ENCODE assay signal across 9 mouse cellular contexts in genomic region chr4:46657116-46657515, GRCm38 (mm10). TPM values are rescaled to one million over a fixed set of nuclear protein-coding genes. Genes with fewer than 3 reads are reported as not detected.
DNase-seq lines count a peak whose midpoint lies in the region; ATAC-seq and TF ChIP-seq lines count a peak whose summit lies in the region.
"Had no signal": no experiment of that assay in that cellular context is flagged by ENCODE, and none has a peak within 500 bp of the region (broad histone marks: within the 10 kb centered on the region; RNA-seq: fewer than 3 reads in every experiment).

No protein-coding gene starts in this region.

- no peaks in the 10 kb centered on the region for H3K9me3 ChIP-seq in heart, embryonic 12.5 days (replicated peaks)
- H3K9me3 ChIP-seq in CH12.LX (replicated peaks; ENCODE audit: low read length): peaks cover 2% of the 10 kb centered on the region
- H3K9me3 ChIP-seq: limb, embryonic 15.5 days had no signal

- TF ChIP-seq RAD21 in CH12.LX (IDR thresholded peaks at IDR 0.05; ENCODE audit: low read depth, low read length): peak; percentile 88

- no peaks in the 10 kb centered on the region for H3K79me2 ChIP-seq in CH12.LX (replicated peaks; ENCODE audit: control insufficient read depth, extremely low read depth, insufficient read depth, poor library complexity, severe bottlenecking)

- no peak overlapping the region for H3K4me3 ChIP-seq in heart, embryonic 12.5 days
- H3K4me3 ChIP-seq in CH12.LX (replicated peaks in 1 of 3; ENCODE audit: low read depth in 2 of 3, low read length in 2 of 3, poor library complexity in 1 of 3): no peak overlapping the region
- H3K4me3 ChIP-seq: limb, embryonic 15.5 days had no signal

- ATAC-seq in heart, embryonic 12.5 days (ENCODE audit: insufficient number of reproducible peaks, low FRiP score): no peak
- ATAC-seq in erythroblast, adult 5-6 weeks (replicated peaks; ENCODE audit: low FRiP score, poor library complexity, severe bottlenecking): peak; percentile 73
- ATAC-seq in megakaryocyte, adult 5-6 weeks (ENCODE audit: poor library complexity, severe bottlenecking): peak; percentile 90

- 12% methylated on average over 5 of the region's 5 CpGs for WGBS in heart, embryonic 12.5 days

- intact Hi-C loops in heart, postnatal 10 days (cut with DNase I): loop anchor here (1.0 to 10.0 kb wide), 3 partner anchors 46 to 160 kb away; partner anchors contain the start of gene Trim14

- in situ Hi-C loops in CH12.LX (cut with MboI; ENCODE audit: low pct_ligation_motif_present, low pct_unique_long_range_greater_than_20kb, low sequenced_read_pairs): loop anchor here (10.0 kb wide), 1 partner anchor 122 kb away; the partner anchor contains the start of gene Trim14

- no peak for TF ChIP-seq EP300 in CH12.LX (IDR thresholded peaks at IDR 0.05; ENCODE audit: low read length)

- no peaks in the 10 kb centered on the region for H3K36me3 ChIP-seq in heart, embryonic 12.5 days
- no peaks in the 10 kb centered on the region for H3K36me3 ChIP-seq in CH12.LX (replicated peaks in 1 of 2; ENCODE audit: control insufficient read depth in 1 of 2, insufficient read depth in 1 of 2, low read length in 1 of 2)
- H3K36me3 ChIP-seq: limb, embryonic 15.5 days had no signal

- peak; percentile 70 to 84 for DNase-seq in heart, postnatal 10 days
- peak; percentile 73 for DNase-seq in CH12.LX (ENCODE audit: extremely low read depth)
- peak; percentile 42 for DNase-seq in brain, embryonic 18.5 days (ENCODE audit: low read depth, low spot score)
- DNase-seq in layer of hippocampus, adult 18-20 months (ENCODE audit: low spot score in 2 of 2): peak; percentile 55 to 86
- DNase-seq in spleen, postnatal 36 days (ENCODE audit: low spot score in 2 of 2): peak; percentile 51 to 54

- no peak for TF ChIP-seq POLR2A in CH12.LX (IDR thresholded peaks at IDR 0.05; ENCODE audit: low read depth, low read length)

- no peak overlapping the region for H3K9ac ChIP-seq in heart, embryonic 12.5 days
- no peak overlapping the region for H3K9ac ChIP-seq in CH12.LX (ENCODE audit: insufficient read depth, low read depth)
- H3K9ac ChIP-seq: limb, embryonic 15.5 days had no signal

- H3K27ac ChIP-seq in heart, embryonic 12.5 days (ENCODE audit: poor library complexity, severe bottlenecking): no peak overlapping the region
- H3K27ac ChIP-seq in CH12.LX (ENCODE audit: insufficient read depth, low read depth): no peak overlapping the region
- H3K27ac ChIP-seq: limb, embryonic 15.5 days had no signal

- H3K4me1 ChIP-seq in heart, embryonic 12.5 days (replicated peaks): no peaks in the 10 kb centered on the region
- peaks cover 0 to 3% of the 10 kb centered on the region in 2 experiments; a peak in 2 of 4 replicates for H3K4me1 ChIP-seq in CH12.LX (ENCODE audit: control insufficient read depth in 1 of 2, insufficient read depth in 2 of 2)
- H3K4me1 ChIP-seq: limb, embryonic 15.5 days had no signal

- H3K4me2 ChIP-seq in heart, embryonic 12.5 days: no peak overlapping the region
- H3K4me2 ChIP-seq in CH12.LX (ENCODE audit: insufficient read depth, low read depth, poor library complexity, severe bottlenecking): 0 out of 2 replicates have a peak overlapping the region, but pooled peaks have one; percentile 10
- H3K4me2 ChIP-seq: limb, embryonic 15.5 days had no signal

- TF ChIP-seq CTCF in CH12.LX (conservative IDR thresholded peaks at IDR 0.05 in 1 of 2, IDR thresholded peaks at IDR 0.05 in 1 of 2; ENCODE audit: low read depth in 2 of 2, low read length in 2 of 2): peak; percentile 94 to 97

- H3K27me3 ChIP-seq in heart, embryonic 12.5 days (replicated peaks): peaks cover 40% of the 10 kb centered on the region
- H3K27me3 ChIP-seq in CH12.LX (replicated peaks): peaks cover 22% of the 10 kb centered on the region

- dilution Hi-C loops in CH12.LX (cut with MboI; ENCODE audit: extremely low pct_ligation_motif_present, extremely low pct_unique_long_range_greater_than_20kb, low sequenced_read_pairs): no loop called here

TF ChIP-seq in CH12.LX, 34 proteins besides CTCF, POLR2A, EP300 and RAD21:
- TF ChIP-seq UBTF (IDR thresholded peaks at IDR 0.05; ENCODE audit: low read depth, low read length): no peak
- TF ChIP-seq SMC3 (IDR thresholded peaks at IDR 0.05; ENCODE audit: low read depth, low read length): peak; percentile 95
- peak; percentile 26; the same call in 1 of the 2 replicates for TF ChIP-seq IRF4 (IDR thresholded peaks at IDR 0.05; ENCODE audit: low read depth, low read length)
- TF ChIP-seq ZC3H11A (IDR thresholded peaks at IDR 0.05; ENCODE audit: low read depth, low read length): peak; percentile 69

RNA-seq across cellular contexts. Expression of gene Tbc1d2, which starts 7.1 kb away (rescaled TPM):
- total RNA-seq in heart, postnatal 10 days (2021): 1 to 10 TPM; 3.0 TPM
- polyA plus RNA-seq in heart, embryonic 12.5 days (2016; fragmentation: Nextera tagmentation; extraction: Ambion mirVana): 0.42 and 0.51 TPM in 2 replicates
- total RNA-seq in CH12.LX (2012; rRNA removed) (0.59 and 1.1 TPM in 2 replicates), CH12.LX (2014; rRNA removed) (0.12 TPM in 2 replicates)
- polyA plus RNA-seq in CH12.LX (2012; ENCODE audit: insufficient read length, low read depth): 0.27 and 0.29 TPM in 2 replicates
- 0.84 and 1.5 TPM in 2 replicates for total RNA-seq in erythroblast, adult 5-6 weeks (2015; ENCODE audit: low replicate concordance)
- total RNA-seq in erythroblast, adult 5-6 weeks (2017; ENCODE audit: low replicate concordance): 3.2 and 3.9 TPM in 2 replicates
- total RNA-seq in layer of hippocampus, adult 18-20 months (2021): 1 to 10 TPM; 2.7 to 2.9 TPM
- total RNA-seq in megakaryocyte, adult 5-6 weeks (2015): 8.9 and 10.4 TPM in 2 replicates
- 8.5 and 11.6 TPM in 2 replicates for total RNA-seq in megakaryocyte, adult 5-6 weeks (2017)

RNA-seq across cellular contexts. Expression of gene Coro2a, which starts 55.1 kb away (rescaled TPM):
- total RNA-seq in heart, postnatal 10 days (2021): under 1 TPM; 0.27 to 0.43 TPM
- polyA plus RNA-seq in heart, embryonic 12.5 days (2016; fragmentation: Nextera tagmentation; extraction: Ambion mirVana): 0.15 and 0.34 TPM in 2 replicates
- total RNA-seq in CH12.LX (2012; rRNA removed): 71.4 and 129 TPM in 2 replicates
- 23.3 and 24.6 TPM in 2 replicates for total RNA-seq in CH12.LX (2014; rRNA removed)
- 152 and 223 TPM in 2 replicates for polyA plus RNA-seq in CH12.LX (2012; ENCODE audit: insufficient read length, low read depth)
- 6.7 and 18.6 TPM in 2 replicates for total RNA-seq in erythroblast, adult 5-6 weeks (2015; ENCODE audit: low replicate concordance)
- total RNA-seq in erythroblast, adult 5-6 weeks (2017; ENCODE audit: low replicate concordance): 4.3 and 5.6 TPM in 2 replicates
- total RNA-seq in layer of hippocampus, adult 18-20 months (2021): 10 to 100 TPM; 14.9 to 16.3 TPM
- 54.8 and 55.6 TPM in 2 replicates for total RNA-seq in megakaryocyte, adult 5-6 weeks (2015)
- 31.4 and 31.9 TPM in 2 replicates for total RNA-seq in megakaryocyte, adult 5-6 weeks (2017)
